In the genomic region with DNA sequence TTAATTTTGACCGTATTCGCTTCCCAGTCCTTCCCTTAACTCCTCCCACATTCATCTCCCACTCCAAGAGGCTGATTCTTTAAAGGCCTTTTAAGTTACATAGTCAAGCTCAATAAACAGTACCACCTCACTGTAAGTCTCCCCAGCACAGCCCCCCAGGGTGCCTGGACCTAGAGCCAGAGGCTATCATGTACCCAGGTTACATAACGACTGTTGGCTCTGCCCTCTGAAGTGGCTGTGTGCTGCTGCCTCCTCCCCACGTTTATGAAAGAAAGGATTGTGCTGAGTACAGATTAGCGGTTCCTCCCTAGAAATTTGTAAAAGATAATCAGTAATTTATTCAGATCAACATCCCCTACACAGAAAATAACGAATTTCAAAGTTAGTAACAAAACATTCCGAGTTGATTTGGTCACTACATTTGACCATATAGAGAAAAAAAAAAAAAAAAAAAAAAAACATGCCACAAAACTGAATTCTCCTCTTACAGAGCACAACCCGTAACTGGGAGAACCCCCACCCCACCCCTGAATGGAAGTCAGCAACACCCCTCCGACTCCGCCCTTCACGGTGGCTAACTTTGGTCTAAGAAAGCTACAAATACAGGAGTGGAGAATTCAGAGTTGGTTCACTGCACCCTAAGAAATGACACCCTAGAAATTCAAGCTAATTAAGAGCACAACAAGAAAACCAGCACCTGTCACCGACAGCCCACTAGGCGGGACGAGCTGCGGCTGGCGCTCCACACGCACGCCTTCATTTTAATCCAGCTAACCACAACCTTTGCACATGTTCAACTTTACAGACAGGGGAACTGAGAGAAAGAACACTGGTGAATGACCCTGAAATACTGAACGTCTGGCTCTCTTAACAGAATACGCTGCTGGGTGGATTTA, we compare ENCODE assay signal across 8 mouse cellular contexts. TPM values are rescaled to one million over a fixed set of nuclear protein-coding genes. Genes with fewer than 3 reads are reported as not detected.
DNase-seq lines count a peak whose midpoint lies in the region; ATAC-seq lines count a peak whose summit lies in the region.

No protein-coding gene starts in this region.

- WGBS in liver, embryonic 16.5 days (ENCODE audit: insufficient replicate concordance): 57% methylated on average over 20 of the region's 20 CpGs

- ATAC-seq in common myeloid progenitor, adult 5-6 weeks (replicated peaks; ENCODE audit: low read depth, poor library complexity, severe bottlenecking): peak; percentile 37
- ATAC-seq in liver, embryonic 16.5 days (ENCODE audit: low read depth): peak; percentile 39; the same call in 1 of the 2 replicates
- ATAC-seq in erythroblast, adult 5-6 weeks (replicated peaks; ENCODE audit: low FRiP score, poor library complexity, severe bottlenecking): no peak

- H3K9me3 ChIP-seq in liver, embryonic 16.5 days (replicated peaks; ENCODE audit: control insufficient read depth, low read length): no peaks in the 10 kb centered on the region

- no peaks in the 10 kb centered on the region for H3K36me3 ChIP-seq in liver, embryonic 16.5 days (ENCODE audit: control insufficient read depth, insufficient read depth)

- no peak overlapping the region for H3K4me2 ChIP-seq in liver, embryonic 16.5 days (ENCODE audit: low read depth, low read length)

- H3K9ac ChIP-seq in liver, embryonic 16.5 days (ENCODE audit: low read depth, low read length): no peak overlapping the region

- H3K4me1 ChIP-seq in liver, embryonic 16.5 days (ENCODE audit: control insufficient read depth, low read depth, low read length): peaks cover 3% of the 10 kb centered on the region; the same call in 1 of the 2 replicates

- H3K4me3 ChIP-seq in liver, embryonic 16.5 days (ENCODE audit: low read depth, low read length): no peak overlapping the region

- peak; percentile 40 for DNase-seq in spleen, adult 12 weeks (ENCODE audit: low spot score)
- DNase-seq in spleen, postnatal 14 days (ENCODE audit: low spot score in 2 of 2): no peak
- peak; percentile 50 for DNase-seq in thymus, postnatal 4 days
- no peak for DNase-seq in yolk sac, embryonic 10.5 days (ENCODE audit: low spot score)
- DNase-seq in right cerebral cortex, postnatal 36 days (ENCODE audit: low spot score in 2 of 2): no peak

- H3K27ac ChIP-seq in liver, embryonic 16.5 days (ENCODE audit: low read length): no peak overlapping the region

- H3K27me3 ChIP-seq in liver, embryonic 16.5 days (ENCODE audit: control insufficient read depth, insufficient read depth, low read depth, low read length): no peaks in the 10 kb centered on the region

RNA-seq across cellular contexts. Expression of a gene that starts 47.0 kb away (rescaled TPM):
- 85.1 and 92.0 TPM in 2 replicates for total RNA-seq in common myeloid progenitor, adult 5-6 weeks (2017)
- 43.6 and 44.1 TPM in 2 replicates for polyA plus RNA-seq in liver, embryonic 16.5 days (2015; fragmentation: Nextera tagmentation; extraction: Ambion mirVana)
- total RNA-seq in erythroblast, adult 5-6 weeks (2015; ENCODE audit: low replicate concordance): 635 and 792 TPM in 2 replicates
- 1,411 and 1,492 TPM in 2 replicates for total RNA-seq in erythroblast, adult 5-6 weeks (2017; ENCODE audit: low replicate concordance)

Comparison
In these comparisons a context has a peak if more than half of its experiments do, and no peak if none do; other contexts are left out.
1. DNase-seq: peak in spleen, adult 12 weeks (single experiment) and thymus, postnatal 4 days (single experiment); none in spleen, postnatal 14 days (0 of 2), yolk sac, embryonic 10.5 days (single experiment) and right cerebral cortex, postnatal 36 days (0 of 2).